Mouse (Mus musculus): ENCODE results near the gene Emd. TPM values are rescaled to one million over a fixed set of nuclear protein-coding genes. Genes with fewer than 3 reads are reported as not detected.

Gene Emd
- polyA plus RNA-seq (2014; fragmentation: Illumina TruSeq; extraction: RNeasy Lipid Tissue Mini Kit (QIAGEN cat#74804); ENCODE audit: low replicate concordance), result 23.2 TPM

GRCm38 (mm10) chrX:74254153-74254887 lies at the start of gene Emd:
Gene Emd (plus strand): TSS chrX:74254687.

GRCm38 (mm10) chrX:74249615-74250014 lies 4.9 kb upstream of the Emd start, which contains the start of gene Flna:
Gene Flna (minus strand): TSS chrX:74249820.

GRCm38 (mm10) chrX:74270062-74270901 lies 15.8 kb downstream of the Emd start, which contains the start of gene Rpl10:
Gene Rpl10 (plus strand): TSS chrX:74270812.

GRCm38 (mm10) chrX:74281732-74282394 lies 27.4 kb downstream of the Emd start, which contains the start of the genes Taz and Dnase1l1:
Gene Taz (plus strand): TSS chrX:74281912.
Gene Dnase1l1 (minus strand): TSS chrX:74282337.

GRCm38 (mm10) chrX:74296538-74297448 lies 42.3 kb downstream of the Emd start, which contains the start of gene Atp6ap1:
Gene Atp6ap1 (plus strand): TSS chrX:74297097.

GRCm38 (mm10) chrX:74304867-74305700 lies 50.6 kb downstream of the Emd start, which contains the start of gene Gdi1:
Gene Gdi1 (plus strand): TSS chrX:74304998.

Other genes with a start within 250 kb of the Emd start
- 25.2 TPM for gene Irak1, start 230.8 kb upstream of the Emd start, polyA plus RNA-seq (2014; fragmentation: Illumina TruSeq; extraction: RNeasy Lipid Tissue Mini Kit (QIAGEN cat#74804); ENCODE audit: low replicate concordance)
- gene Opn1mw, start 127.2 kb upstream of the Emd start, polyA plus RNA-seq (2014; fragmentation: Illumina TruSeq; extraction: RNeasy Lipid Tissue Mini Kit (QIAGEN cat#74804); ENCODE audit: low replicate concordance), result not detected
- 10.2 TPM for gene Mecp2, start 119.3 kb upstream of the Emd start, polyA plus RNA-seq (2014; fragmentation: Illumina TruSeq; extraction: RNeasy Lipid Tissue Mini Kit (QIAGEN cat#74804); ENCODE audit: low replicate concordance)
- gene Tex28, start 86.8 kb upstream of the Emd start, polyA plus RNA-seq (2014; fragmentation: Illumina TruSeq; extraction: RNeasy Lipid Tissue Mini Kit (QIAGEN cat#74804); ENCODE audit: low replicate concordance), result not detected
- gene Tktl1, start 77.4 kb upstream of the Emd start, polyA plus RNA-seq (2014; fragmentation: Illumina TruSeq; extraction: RNeasy Lipid Tissue Mini Kit (QIAGEN cat#74804); ENCODE audit: low replicate concordance), result not detected
- gene Flna, start 4.9 kb upstream of the Emd start, polyA plus RNA-seq (2014; fragmentation: Illumina TruSeq; extraction: RNeasy Lipid Tissue Mini Kit (QIAGEN cat#74804); ENCODE audit: low replicate concordance), result 16.9 TPM
- 610 TPM for gene Rpl10, start 16.1 kb downstream of the Emd start, polyA plus RNA-seq (2014; fragmentation: Illumina TruSeq; extraction: RNeasy Lipid Tissue Mini Kit (QIAGEN cat#74804); ENCODE audit: low replicate concordance)
- gene Taz, start 27.2 kb downstream of the Emd start, polyA plus RNA-seq (2014; fragmentation: Illumina TruSeq; extraction: RNeasy Lipid Tissue Mini Kit (QIAGEN cat#74804); ENCODE audit: low replicate concordance), result 48.9 TPM
- gene Dnase1l1, start 27.6 kb downstream of the Emd start, polyA plus RNA-seq (2014; fragmentation: Illumina TruSeq; extraction: RNeasy Lipid Tissue Mini Kit (QIAGEN cat#74804); ENCODE audit: low replicate concordance), result 52.9 TPM
- gene Atp6ap1, start 42.4 kb downstream of the Emd start, polyA plus RNA-seq (2014; fragmentation: Illumina TruSeq; extraction: RNeasy Lipid Tissue Mini Kit (QIAGEN cat#74804); ENCODE audit: low replicate concordance), result 90.9 TPM
- gene Gdi1, start 50.3 kb downstream of the Emd start, polyA plus RNA-seq (2014; fragmentation: Illumina TruSeq; extraction: RNeasy Lipid Tissue Mini Kit (QIAGEN cat#74804); ENCODE audit: low replicate concordance), result 81.7 TPM
- 4.8 TPM for gene Fam50a, start 58.3 kb downstream of the Emd start, polyA plus RNA-seq (2014; fragmentation: Illumina TruSeq; extraction: RNeasy Lipid Tissue Mini Kit (QIAGEN cat#74804); ENCODE audit: low replicate concordance)
- gene Plxna3, start 74.4 kb downstream of the Emd start, polyA plus RNA-seq (2014; fragmentation: Illumina TruSeq; extraction: RNeasy Lipid Tissue Mini Kit (QIAGEN cat#74804); ENCODE audit: low replicate concordance), result 0.63 TPM
- 7.2 TPM for gene Lage3, start 98.9 kb downstream of the Emd start, polyA plus RNA-seq (2014; fragmentation: Illumina TruSeq; extraction: RNeasy Lipid Tissue Mini Kit (QIAGEN cat#74804); ENCODE audit: low replicate concordance)
- 27.4 TPM for gene Ubl4a, start 118.5 kb downstream of the Emd start, polyA plus RNA-seq (2014; fragmentation: Illumina TruSeq; extraction: RNeasy Lipid Tissue Mini Kit (QIAGEN cat#74804); ENCODE audit: low replicate concordance)
- 6.6 TPM for gene Slc10a3, start 118.7 kb downstream of the Emd start, polyA plus RNA-seq (2014; fragmentation: Illumina TruSeq; extraction: RNeasy Lipid Tissue Mini Kit (QIAGEN cat#74804); ENCODE audit: low replicate concordance)
- 3.7 TPM for gene Fam3a, start 138.6 kb downstream of the Emd start, polyA plus RNA-seq (2014; fragmentation: Illumina TruSeq; extraction: RNeasy Lipid Tissue Mini Kit (QIAGEN cat#74804); ENCODE audit: low replicate concordance)
- gene Ikbkg, start 138.6 kb downstream of the Emd start, polyA plus RNA-seq (2014; fragmentation: Illumina TruSeq; extraction: RNeasy Lipid Tissue Mini Kit (QIAGEN cat#74804); ENCODE audit: low replicate concordance), result 32.8 TPM
- gene G6pdx, start 174.5 kb downstream of the Emd start, polyA plus RNA-seq (2014; fragmentation: Illumina TruSeq; extraction: RNeasy Lipid Tissue Mini Kit (QIAGEN cat#74804); ENCODE audit: low replicate concordance), result 8.9 TPM
- not detected for gene Gm6880, start 226.7 kb downstream of the Emd start, polyA plus RNA-seq (2014; fragmentation: Illumina TruSeq; extraction: RNeasy Lipid Tissue Mini Kit (QIAGEN cat#74804); ENCODE audit: low replicate concordance)

Data from small intestine, adult 10 weeks (tissue).